Mouse (Mus musculus) midbrain, postnatal 0 days (tissue): Measurements from ENCODE around the gene Rpl36. TPM values are rescaled to one million over a fixed set of nuclear protein-coding genes. Genes with fewer than 3 reads are reported as not detected.

Experiments used
- ATAC-seq: fragments of 200-750 bp; cut with Nextera tagmentation; 2 replicates; pipeline ENCODE4 v1.8.0; 2017; ENCODE audit warnings: moderate number of reproducible peaks, mild to moderate bottlenecking, moderate TSS enrichment, moderate library complexity; ENCODE audit not compliant: low FRiP score
- DNase-seq: peaks from one replicate; pipeline ENCODE4 v3.0.0-alpha.2; 2015; ENCODE audit warnings: low spot score
- H3K27ac ChIP-seq: fragments of 300-500 bp; sonication (generic); 2 replicates; pipeline ENCODE4 v1.5.1; 2014; ENCODE audit warnings: low read depth, mild to moderate bottlenecking, low read length, mixed read lengths
- H3K27me3 ChIP-seq: fragments of 300-500 bp; sonication (generic); 2 replicates; pipeline ENCODE4 v1.6.1; 2014; ENCODE audit warnings: low read length, control low read depth, mixed read lengths; ENCODE audit not compliant: insufficient read depth
- H3K36me3 ChIP-seq: fragments of 300-500 bp; sonication (generic); 2 replicates; pipeline ENCODE4 v1.6.1; 2014; ENCODE audit warnings: low read length, control low read depth, mixed read lengths; ENCODE audit not compliant: insufficient read depth
- H3K4me1 ChIP-seq: fragments of 300-500 bp; sonication (generic); 2 replicates; pipeline ENCODE4 v1.6.1; 2014; ENCODE audit warnings: mild to moderate bottlenecking, control low read depth, antibody characterized with exemption, low read length, mixed read lengths; ENCODE audit not compliant: insufficient read depth
- H3K4me2 ChIP-seq: fragments of 300-500 bp; sonication (generic); 2 replicates; pipeline ENCODE4 v1.6.1; 2014; ENCODE audit warnings: low read depth, mild to moderate bottlenecking, low read length, mixed read lengths; ENCODE audit not compliant: poor library complexity, severe bottlenecking
- H3K4me3 ChIP-seq: fragments of 300-500 bp; sonication (generic); 2 replicates; pipeline ENCODE4 v1.5.1; 2014; ENCODE audit warnings: low read depth, mild to moderate bottlenecking, low read length, moderate library complexity
- H3K9ac ChIP-seq: fragments of 300-500 bp; sonication (generic); replicated peaks from 2 replicates; pipeline ENCODE4 v1.6.1; 2014; ENCODE audit warnings: mild to moderate bottlenecking, low read length, moderate library complexity, mixed read lengths; ENCODE audit not compliant: poor library complexity, severe bottlenecking
- H3K9me3 ChIP-seq: fragments of 300-500 bp; sonication (generic); 2 replicates; pipeline ENCODE4 v1.6.1; 2016; ENCODE audit warnings: low read length, control low read depth
- CTCF ChIP-seq: IDR thresholded peaks from 2 replicates; pipeline ENCODE4 v1.5.1; 2016; ENCODE audit warnings: antibody characterized with exemption, mild to moderate bottlenecking
- WGBS: fragments of 180-500 bp; shearing (Covaris S2); extraction: QIAGEN DNeasy Blood & Tissue Kit; methylation state at CpG from one replicate; pipeline ENCODE4 v1.1.7; 2014; 5-methylcytosine and 5-hydroxymethylcytosine counted together
- polyA plus RNA-seq: library from polyadenylated mRNA; unstranded; fragments of >200 nt; fragmentation: Nextera tagmentation; extraction: Ambion mirVana; gene quantifications from 2 replicates; pipeline ENCODE4 v1.2.1, GENCODE M21; 2015
- total RNA-seq: library from RNA; depleted of rRNA; stranded (reverse); fragments of >200 nt; gene quantifications from 2 replicates; pipeline ENCODE4 v1.2.3, GENCODE M21; 2014; rRNA removed

Gene Rpl36
- 606 and 1,008 TPM in 2 replicates for total RNA-seq
- polyA plus RNA-seq: 1,065 and 1,089 TPM in 2 replicates

- peaks cover 39% of the 10 kb centered on the region for H3K36me3 ChIP-seq
- peak within 1 kb of the TSS; percentile 75 for H3K4me2 ChIP-seq
- H3K27me3 ChIP-seq: no peaks in the 10 kb centered on the region
- DNase-seq (peak; percentile 96), ATAC-seq (peak; percentile 61)
- WGBS: under 1% methylated on average over 52 of the region's 52 CpGs
- no peaks in the 10 kb centered on the region for H3K9me3 ChIP-seq
- H3K4me3 ChIP-seq: peak within 1 kb of the TSS; percentile 65
- H3K4me1 ChIP-seq: peaks cover 14% of the 10 kb centered on the region
- TF ChIP-seq CTCF: peak; percentile 98
- peak within 1 kb of the TSS; percentile 69 for H3K9ac ChIP-seq
- peak within 1 kb of the TSS; percentile 95 for H3K27ac ChIP-seq
These were observed at the start of gene Rpl36 for GRCm38 (mm10) chr17:56613236-56613844. Gene Rpl36 (plus strand): TSS chr17:56613416.

GRCm38 (mm10) chr17:56566293-56566692, 46.9 kb upstream of the Rpl36 start:
- ATAC-seq: no peak
- Histone ChIP-seq H3K27ac (no peak overlapping the region), H3K4me1 (no peaks in the 10 kb centered on the region)

DNA sequence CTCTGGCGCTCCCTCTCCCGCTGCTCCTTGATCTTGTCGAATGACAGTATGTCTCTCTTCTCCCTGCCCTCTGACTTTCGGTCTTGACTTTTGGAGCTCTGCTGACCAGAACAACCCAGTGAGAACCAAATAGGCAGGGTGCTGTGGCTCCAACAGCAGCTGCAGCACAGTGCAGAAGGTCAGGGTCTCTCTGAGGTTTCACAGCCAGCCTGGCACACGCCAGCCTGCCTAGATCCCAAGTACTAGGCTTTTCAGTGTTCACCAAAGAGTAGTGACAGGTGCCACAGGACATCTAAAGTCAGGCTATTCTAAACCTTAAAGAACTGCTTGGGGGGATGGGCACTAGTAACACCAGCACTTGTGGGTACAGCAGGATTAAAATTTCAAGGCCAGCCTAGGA, 46.3 kb upstream of the Rpl36 start:
- Histone ChIP-seq H3K4me1 (no peaks in the 10 kb centered on the region), H3K4me3 (no peak overlapping the region), H3K36me3 (peaks cover 91% of the 10 kb centered on the region), H3K4me2 (no peak overlapping the region), H3K9me3 (no peaks in the 10 kb centered on the region), H3K9ac (no peak overlapping the region), H3K27me3 (no peaks in the 10 kb centered on the region), H3K27ac (no peak overlapping the region)
- no peak for TF ChIP-seq CTCF
- 91% methylated on average over 5 of the region's 5 CpGs for WGBS
- ATAC-seq: no peak
- DNase-seq: no peak

More at GRCm38 (mm10) chr17:56566293-56566692, 46.9 kb upstream of the Rpl36 start:
- no peak for DNase-seq
- TF ChIP-seq CTCF: no peak
- Histone ChIP-seq H3K4me2 (no peak overlapping the region), H3K36me3 (peaks cover 91% of the 10 kb centered on the region), H3K27me3 (no peaks in the 10 kb centered on the region), H3K9me3 (no peaks in the 10 kb centered on the region), H3K9ac (no peak overlapping the region), H3K4me3 (no peak overlapping the region)
- WGBS: 91% methylated on average over 29 of the region's 29 CpGs

- Histone ChIP-seq H3K9ac (no peak overlapping the region), H3K27me3 (no peaks in the 10 kb centered on the region), H3K4me3 (no peak overlapping the region), H3K36me3 (peaks cover 91% of the 10 kb centered on the region), H3K4me2 (no peak overlapping the region), H3K27ac (no peak overlapping the region), H3K9me3 (no peaks in the 10 kb centered on the region), H3K4me1 (no peaks in the 10 kb centered on the region)
- TF ChIP-seq CTCF: no peak
- no peak for DNase-seq
- no peak for ATAC-seq
- WGBS: 95% methylated on average over 4 of the region's 4 CpGs
These were observed 45.8 kb upstream of the Rpl36 start for GRCm38 (mm10) chr17:56567370-56567769.

- Histone ChIP-seq H3K9ac (no peak overlapping the region), H3K27ac (no peak overlapping the region), H3K4me2 (no peak overlapping the region), H3K36me3 (peaks cover 87% of the 10 kb centered on the region), H3K4me1 (no peaks in the 10 kb centered on the region), H3K9me3 (no peaks in the 10 kb centered on the region), H3K4me3 (no peak overlapping the region), H3K27me3 (no peaks in the 10 kb centered on the region)
- 92% methylated on average over 4 of the region's 4 CpGs for WGBS
- no peak for DNase-seq
- no peak for TF ChIP-seq CTCF
- ATAC-seq: no peak
These were observed 42.9 kb upstream of the Rpl36 start for GRCm38 (mm10) chr17:56570287-56570686.

GRCm38 (mm10) chr17:56572154-56572553, 41.1 kb upstream of the Rpl36 start:
- H3K9ac ChIP-seq: no peak overlapping the region
- WGBS: 52% methylated on average over 1 of the region's 1 CpGs
- H3K4me1 ChIP-seq: no peaks in the 10 kb centered on the region
- H3K9me3 ChIP-seq: no peaks in the 10 kb centered on the region
- ATAC-seq: no peak
- peaks cover 81% of the 10 kb centered on the region for H3K36me3 ChIP-seq
- DNase-seq: no peak
- no peak overlapping the region for H3K27ac ChIP-seq
- H3K4me2 ChIP-seq: no peak overlapping the region
- H3K4me3 ChIP-seq: no peak overlapping the region
- no peak for TF ChIP-seq CTCF
- no peaks in the 10 kb centered on the region for H3K27me3 ChIP-seq
